Mouse (Mus musculus): ENCODE measurements at regions not wholly inside any gene's neighbourhood (a gene's known extent, or its start where the extent isn't known, plus 50 kb on each side); places are given as distances from the start of the nearest gene placed in this dataset.

DNA sequence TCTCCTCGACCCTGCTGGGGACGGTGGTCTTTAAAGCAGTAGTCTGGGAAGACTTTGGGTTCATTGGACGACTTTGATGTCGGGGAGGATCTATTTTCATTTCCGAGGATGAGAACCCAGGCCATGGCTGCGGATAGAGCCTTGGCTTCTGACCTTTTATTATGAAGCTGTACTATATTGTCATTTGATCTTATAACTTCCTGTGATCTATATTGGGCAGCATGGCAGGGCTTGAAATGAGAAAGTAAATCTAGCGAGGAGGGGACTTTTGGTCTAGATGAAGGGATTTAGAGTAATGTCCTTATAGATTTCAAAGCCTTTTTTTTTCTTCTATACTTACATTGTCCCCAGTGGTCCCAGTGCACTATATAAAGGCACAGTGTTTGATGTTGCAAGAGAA is 172.8 kb upstream of the Stt3b start:
- DNase-seq (ENCODE audit: low read depth, low spot score): no peak

DNA sequence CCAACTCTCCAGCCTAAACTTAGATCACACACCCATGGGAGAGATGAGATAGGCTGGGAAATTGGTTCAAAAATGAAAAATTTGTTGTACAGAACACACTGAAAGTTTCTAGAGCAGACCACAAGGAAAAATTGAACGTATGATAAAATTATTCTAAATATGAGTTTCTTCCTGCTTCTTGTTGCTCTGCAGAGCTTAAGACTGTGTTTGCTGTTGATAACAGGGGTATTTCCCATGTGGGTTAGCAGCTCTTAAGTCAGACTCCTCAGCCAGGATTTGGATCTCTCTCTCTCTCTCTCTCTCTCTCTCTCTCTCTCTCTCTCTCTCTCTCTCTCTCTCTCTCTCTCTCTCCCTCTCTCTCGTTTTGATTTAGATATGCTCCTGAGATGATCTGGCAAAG is 173.5 kb upstream of the Stt3b start:
- no peak for DNase-seq (ENCODE audit: low read depth, low spot score)

DNA sequence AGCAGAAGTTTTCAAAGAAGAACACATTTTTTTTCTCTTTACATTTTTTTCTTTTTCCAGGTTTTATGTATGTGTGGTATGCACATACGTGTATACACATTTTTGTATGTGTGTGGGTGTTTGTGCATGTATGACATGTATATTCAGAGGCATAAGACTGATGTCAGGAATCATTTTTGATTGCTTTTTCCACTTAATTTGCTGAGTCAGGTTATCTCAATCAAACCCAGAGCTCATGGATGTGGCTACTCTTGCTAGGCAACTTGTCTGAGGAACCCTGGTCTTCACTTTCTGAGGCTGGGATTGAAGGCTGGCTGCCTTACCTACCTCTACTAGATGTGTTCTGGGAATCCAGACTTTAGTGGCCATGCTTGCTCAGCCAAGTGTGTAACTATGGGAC is 174.2 kb upstream of the Stt3b start:
- no peak for DNase-seq (ENCODE audit: low read depth, low spot score)

DNA sequence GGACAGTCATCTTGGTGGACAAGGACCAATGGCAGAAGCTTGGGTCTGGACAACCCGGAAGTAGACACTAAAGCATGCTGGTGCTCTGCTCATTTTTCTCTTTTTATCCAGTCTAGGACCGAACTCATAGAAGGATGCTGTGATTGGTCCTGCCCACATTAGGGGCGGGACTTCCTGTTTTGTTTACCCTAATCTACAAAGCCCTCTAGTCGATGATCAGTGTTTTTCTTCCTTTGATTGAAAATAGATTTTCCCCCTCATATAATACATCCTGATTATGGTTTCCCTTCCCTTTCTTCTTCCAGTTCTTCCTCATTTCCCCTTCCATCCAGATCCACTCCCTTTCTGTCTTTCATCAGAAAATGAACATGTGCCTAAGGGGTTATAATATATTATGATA is 175.0 kb upstream of the Stt3b start:
- DNase-seq (ENCODE audit: low read depth, low spot score): no peak

DNA sequence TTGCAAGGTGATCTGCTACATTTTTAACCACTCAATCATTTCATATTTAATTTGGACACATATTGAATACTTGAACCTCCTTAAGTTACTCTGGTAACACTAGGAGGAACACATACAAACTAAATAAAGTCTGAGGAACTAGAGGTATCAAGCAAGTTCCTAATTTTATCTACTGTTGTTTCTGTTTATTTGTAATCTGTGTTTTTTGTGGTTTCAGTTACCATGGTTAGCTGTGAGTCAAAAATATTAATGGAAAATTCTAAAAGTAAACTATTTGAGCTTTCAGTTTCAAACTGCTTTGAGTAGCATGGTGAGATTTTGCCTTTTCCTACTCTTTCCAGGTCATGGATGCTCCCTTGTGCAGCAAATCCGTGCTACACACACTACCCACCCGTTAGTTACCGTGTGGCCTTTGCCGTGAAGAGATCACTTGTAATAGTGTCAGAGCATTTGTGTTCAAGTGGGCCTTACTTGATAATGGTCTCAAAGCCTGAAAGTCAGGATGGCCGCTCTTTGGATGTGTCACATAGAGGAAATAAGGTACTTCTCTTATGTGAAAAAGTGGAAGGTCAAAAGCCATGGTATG is 177.0 kb upstream of the Stt3b start:
- DNase-seq (ENCODE audit: low read depth, low spot score): no peak

DNA sequence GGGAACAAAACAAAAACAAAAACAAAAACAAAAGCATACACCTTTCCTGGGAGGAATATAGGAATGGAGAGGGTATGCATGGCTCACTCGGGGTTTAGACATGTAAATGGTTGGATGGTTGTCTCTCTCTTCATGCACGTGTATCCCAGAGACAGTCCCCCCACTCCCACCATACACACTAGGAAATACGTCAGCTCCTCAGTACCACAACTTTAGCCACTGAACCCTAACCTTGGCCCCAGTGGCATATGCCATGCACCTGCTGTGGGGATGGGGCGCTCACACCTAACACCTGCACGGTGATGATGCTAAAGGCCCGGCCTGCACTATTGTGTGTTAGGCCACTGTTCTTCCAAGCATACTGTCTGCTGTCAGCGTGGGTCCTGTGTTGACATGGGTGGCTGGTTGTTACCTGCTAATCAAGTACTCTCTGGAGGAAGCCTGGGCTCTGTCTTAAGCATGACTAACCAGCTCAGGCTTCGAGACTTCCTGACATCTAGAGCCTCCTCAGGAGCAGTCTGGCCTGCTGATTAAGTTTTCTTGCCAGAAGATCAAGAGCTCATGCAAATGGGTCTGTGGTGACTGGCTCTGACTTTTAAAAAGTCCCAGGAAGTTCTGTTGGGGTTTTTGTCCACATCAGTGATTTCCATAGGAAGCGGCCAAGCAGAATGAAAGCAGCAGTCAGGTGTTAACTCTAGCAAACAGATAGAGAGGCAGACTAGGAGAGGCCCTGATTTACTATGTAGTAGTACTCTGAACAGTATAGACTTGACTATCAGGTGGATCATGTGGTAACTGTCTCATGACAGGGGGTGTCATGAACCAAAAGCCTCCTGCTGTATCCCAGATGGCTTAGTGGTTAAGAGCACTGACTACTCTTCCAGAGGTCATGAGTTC is 178.9 kb upstream of the Stt3b start:
- DNase-seq (ENCODE audit: low read depth, low spot score): no peak

DNA sequence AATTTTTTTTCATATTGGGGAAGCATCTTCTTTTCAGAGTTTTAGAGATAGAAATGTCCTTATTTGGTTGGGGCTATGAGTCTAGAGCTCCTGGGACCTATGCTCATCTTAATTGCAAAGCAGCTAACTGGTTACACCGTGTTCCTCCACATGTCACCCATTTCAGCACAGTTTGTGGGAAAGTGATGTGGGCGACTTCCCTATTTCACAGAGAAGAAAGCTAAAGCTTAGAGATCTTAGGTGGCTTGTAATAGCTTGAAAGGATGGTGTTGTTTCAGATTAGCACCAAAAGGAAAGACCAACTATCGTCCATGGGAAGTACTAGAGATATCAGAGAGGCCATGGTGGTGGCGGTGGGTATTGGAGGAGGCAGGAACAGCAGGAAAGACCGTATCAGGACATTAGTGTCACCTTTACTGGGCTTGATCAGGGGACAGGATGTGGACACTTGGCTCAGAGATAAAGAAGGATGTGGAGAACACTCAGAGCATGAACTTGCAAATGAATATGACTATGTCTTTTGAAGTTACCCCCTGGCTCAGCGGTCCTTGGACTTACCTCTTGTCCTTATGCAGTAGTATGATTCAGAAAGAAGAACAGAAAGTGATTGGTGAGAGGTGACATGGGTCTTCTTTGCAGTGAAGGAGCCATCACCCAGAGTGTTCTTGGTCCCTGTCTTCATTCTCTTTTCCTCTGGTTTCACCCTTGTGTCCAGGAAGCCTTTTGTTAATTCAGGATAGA is 182.4 kb upstream of the Stt3b start:
- DNase-seq (ENCODE audit: low read depth, low spot score): no peak

DNA sequence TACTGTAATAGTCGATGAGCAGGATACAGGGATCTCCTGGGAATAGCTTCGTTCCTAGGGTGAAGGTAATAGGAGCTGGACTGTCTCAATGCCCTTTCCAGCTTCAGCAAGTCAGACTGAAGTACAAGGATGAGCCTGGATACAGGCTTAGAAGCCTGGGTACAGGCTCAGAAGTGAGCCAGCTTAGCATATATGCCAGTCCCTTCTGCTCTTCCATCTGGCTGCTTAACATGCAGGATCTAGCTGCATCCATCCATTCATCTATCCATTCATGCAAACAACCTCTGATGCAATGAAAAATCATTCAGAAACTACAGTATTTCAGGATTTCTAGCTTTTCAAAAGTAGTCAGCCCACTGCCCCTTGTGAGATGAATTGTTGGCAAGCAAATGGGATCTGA is 183.5 kb upstream of the Stt3b start:
- no peak for DNase-seq (ENCODE audit: low read depth, low spot score)

DNA sequence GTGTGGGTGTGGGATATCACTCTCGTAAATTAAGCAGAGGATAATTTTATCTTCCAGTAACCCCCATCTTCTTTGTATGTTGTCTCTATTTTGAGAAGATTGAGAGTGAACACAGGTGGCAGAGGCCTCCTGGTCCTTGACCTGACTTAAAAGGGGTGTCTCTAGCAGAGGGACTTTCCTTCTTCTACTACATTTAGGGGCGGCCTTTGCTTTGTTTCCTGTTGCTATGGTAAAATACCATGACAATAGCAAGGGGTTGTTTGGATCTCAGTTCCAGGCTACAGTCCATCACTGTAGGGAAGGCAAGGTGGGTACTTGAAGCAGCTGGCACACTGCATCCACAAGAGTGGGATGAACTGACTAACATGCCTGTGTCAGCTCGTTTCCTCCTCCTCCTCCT is 189.3 kb upstream of the Stt3b start:
- no peak for DNase-seq (ENCODE audit: low read depth, low spot score)

DNA sequence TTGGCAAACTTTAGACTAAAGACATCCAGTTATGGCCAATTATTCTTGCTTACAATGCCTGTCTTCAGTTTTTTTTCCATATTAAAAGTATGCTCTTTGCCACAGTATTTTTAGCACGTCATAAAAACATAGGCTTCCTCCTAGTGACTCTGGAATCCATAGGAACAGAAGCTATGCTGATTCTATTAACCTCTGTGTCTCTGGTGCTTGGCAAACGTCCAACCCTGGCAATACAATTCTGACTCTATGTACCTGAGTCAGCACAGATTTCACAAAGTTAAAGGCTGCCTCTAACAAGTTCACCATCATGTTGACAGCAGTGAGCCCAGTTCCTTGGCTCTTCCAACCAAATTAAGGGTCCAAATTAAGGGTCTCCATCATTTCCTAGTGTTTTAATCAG is 194.6 kb upstream of the Stt3b start:
- no peak for DNase-seq (ENCODE audit: low read depth, low spot score)

DNA sequence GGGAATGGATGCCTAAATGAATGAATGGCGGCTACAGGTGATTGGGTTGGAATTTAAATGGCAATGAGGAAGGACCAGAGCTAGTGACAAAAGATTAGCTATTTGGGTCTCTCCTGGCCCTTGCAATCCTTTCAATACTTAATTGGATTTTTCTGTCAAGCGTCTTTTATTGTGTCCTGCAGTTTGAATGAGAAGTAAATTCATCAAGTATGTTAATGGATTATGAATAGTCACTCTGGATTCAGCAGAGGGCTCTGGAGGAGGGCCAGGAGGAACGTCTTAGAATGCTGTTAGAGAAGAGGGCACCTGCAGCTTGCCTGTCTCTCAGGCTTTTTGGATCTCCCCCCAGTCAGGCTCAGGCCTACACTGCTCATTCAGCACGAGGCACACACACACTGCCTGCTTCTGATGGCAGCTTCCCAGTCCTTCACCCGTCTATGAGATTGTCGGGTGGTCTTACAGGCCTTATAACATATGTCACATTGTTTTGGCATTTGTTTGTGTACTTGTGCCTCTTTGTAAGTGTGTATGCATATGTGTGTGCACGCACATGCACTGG is 197.0 kb upstream of the Stt3b start:
- no peak for DNase-seq (ENCODE audit: low read depth, low spot score)

DNA sequence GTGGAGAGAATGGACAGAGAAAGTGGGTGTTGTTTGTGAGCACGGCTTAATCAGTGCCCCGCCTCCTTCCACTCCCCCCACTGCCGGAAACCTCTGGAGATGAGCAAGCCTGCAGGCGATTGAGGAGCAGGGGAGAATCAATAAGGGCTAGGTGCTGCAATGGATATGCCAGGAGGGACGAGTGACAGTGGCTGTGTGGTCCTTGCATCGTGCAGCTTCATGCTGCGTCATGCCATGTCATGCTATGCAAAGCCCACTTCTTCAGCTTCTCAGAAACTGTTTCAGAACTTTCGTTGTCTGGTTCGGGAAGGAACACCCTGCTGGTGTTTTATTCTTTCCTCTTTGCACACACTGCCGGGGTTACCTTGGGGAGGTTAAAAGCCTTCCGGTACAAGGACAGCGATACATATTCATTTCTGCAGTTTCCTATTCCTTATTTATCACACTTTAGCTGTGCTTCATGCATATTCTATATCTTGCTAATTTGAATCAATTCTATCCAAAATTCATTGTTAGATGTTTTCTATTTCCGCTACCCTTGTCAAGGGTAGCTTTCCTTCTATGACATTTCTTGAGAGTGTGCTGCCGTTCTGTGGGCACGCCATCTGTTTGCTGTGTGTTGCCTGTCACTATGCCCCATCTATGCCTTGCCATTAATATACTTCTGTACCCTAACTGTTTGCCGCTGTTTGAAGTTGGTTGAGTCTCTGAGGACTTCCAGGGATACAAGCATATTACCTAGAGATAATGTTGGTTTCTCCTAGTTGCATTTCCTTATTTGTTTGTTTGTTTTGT is 202.8 kb upstream of the Stt3b start:
- DNase-seq (ENCODE audit: low read depth, low spot score): no peak

DNA sequence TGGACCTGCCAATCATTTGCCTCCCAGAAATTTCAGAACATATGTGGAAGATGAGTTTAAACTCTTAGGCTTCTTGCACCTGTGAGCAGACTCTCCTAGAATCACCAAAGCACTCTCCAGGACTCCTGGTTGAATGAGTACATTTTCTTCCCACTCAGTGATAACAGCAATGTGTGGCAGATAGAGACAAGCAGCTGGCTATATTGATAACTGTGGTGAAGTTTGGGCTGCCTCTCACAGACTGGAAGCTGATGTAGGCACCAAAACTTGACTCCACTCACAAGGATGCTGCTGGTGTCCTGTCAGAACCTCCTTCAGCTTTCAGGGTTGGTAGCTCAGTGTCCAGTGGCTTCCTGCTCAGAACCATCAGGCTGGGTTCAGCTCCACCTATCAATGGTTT is 207.7 kb upstream of the Stt3b start:
- peak; percentile 33 for DNase-seq (ENCODE audit: low read depth, low spot score)

DNA sequence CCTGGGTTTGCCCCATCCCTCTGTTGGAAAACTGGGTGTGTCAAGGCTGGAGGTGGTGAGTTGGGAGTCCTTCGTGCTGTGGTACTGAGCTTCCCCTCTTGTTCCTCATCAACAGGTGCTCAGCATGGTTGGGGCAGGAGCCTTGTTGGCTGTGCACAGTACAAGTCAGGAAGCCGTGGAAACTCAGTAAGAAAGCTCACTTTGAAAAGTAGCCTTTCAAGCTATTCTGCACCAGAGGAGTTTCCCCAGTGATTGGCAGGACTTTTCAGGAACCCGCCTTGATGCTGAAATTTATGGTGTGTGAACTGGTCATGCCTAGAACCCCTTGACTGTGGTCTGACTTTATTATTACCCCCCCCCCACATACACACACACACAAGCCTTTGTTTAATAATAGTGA is 213.9 kb upstream of the Stt3b start:
- DNase-seq (ENCODE audit: low read depth, low spot score): no peak

DNA sequence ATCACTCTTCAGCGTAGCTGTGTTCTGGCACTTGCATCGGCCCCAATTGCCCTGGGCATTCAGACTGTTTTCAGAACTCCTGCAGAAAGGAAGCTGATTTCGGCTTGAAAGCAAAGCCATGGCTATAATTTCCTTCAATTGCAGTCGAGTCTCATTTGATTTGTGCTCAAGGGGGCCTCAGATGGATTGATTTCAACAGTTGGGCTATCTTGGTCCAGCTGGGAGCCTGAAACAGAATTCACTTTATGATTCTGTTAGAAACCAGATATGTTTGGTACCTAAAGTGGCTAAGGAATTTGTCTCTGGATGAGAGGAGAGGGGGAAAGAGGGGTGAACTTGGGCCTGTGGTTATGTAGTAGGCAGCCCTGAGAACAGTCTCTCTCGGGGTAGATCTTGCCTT is 214.4 kb upstream of the Stt3b start:
- DNase-seq (ENCODE audit: low read depth, low spot score): no peak

DNA sequence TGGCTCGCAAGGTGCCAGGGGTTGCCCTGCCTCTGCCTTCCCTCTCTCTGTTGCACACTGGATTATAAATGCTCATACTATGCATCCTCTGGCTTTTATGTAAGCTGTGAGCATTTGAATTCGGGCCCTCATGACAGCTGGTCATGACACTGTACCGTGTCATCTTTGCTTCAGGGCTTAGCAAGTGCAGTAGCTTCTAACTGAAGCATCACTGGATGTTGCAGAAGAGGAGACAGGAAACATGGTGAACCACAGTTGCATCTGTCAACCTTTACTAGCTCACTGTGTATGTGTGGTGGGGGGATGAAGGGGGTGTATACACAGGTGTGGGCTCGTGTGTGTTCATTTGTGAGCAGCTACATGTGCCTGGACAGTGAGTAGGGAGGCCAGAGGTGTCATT is 216.1 kb upstream of the Stt3b start:
- DNase-seq (ENCODE audit: low read depth, low spot score): no peak

DNA sequence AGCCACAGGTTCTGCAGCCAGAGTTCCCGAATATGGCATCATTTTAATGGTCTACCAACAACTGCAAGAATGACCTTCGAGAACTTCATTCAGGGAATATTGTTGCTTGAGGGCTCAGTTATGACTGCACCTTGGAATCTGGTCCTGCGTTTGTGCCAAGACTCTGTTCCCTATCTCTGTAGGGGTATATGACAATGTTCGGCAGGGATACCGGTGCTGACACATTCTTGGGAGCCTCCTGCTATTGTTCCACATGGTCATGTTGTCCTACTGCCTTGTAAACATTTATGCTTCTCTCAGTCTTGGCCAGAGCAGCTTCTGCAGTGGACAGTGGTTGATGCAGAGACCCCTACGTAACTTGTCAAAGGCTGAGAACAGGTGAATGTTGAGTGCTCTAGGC is 216.8 kb upstream of the Stt3b start:
- no peak for DNase-seq (ENCODE audit: low read depth, low spot score)

DNA sequence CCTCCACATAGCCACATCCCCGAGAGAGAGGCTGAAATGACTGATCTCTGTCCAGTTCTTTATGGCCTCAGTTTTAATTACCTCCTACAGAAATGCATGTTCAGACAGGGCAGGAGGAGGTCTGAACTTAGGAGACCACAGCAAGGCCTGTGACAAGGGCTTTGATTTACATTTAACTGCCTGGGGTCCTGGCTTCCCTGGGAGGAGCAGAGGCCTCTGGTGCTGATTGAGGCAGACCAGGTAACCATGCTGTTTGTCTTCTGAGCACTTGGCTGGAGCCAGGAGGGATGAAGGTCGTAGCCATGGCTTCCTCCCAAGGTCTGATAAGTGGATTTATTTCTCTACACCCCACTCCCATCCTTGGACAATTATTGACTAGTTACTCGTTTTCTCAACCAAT is 224.0 kb upstream of the Stt3b start:
- DNase-seq (ENCODE audit: low read depth, low spot score): no peak

DNA sequence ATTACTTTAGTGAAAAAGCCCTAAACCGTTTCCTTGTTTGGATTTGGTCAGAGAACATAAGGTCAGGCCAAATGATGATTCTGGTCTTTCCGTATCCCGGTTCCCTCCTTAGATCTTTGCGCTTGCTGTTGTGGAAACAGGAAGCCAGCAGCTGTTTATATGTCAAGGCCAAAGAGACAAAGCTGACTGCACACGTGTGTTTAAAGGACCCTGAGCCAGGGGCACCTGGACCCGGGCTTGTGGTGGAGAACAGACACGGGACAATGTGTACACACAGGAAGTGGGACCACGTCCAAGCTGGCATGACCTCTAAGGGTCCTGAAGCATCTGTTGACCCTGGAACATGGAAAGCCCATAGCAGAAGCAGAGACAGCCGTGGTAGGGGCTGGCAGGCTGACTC is 233.4 kb upstream of the Stt3b start:
- no peak for DNase-seq (ENCODE audit: low read depth, low spot score)

DNA sequence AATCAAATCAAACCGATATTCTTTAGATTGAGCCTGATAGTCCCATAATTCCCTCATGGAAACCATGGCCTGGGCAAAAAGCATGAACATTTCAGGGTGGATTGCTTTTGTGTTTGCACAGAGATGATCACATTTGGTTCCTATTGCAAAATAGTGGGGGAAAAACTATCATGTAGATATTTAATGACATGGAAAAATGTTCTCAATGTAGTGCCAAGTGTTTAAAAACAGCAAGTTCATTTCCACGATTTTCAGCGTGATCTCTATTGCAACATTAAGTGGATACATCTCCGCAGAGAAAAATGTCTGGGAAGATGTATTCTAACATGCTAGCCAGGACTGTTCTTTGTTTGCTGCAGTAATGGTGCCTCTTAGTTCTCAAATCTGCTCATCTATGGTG is 235.0 kb upstream of the Stt3b start:
- DNase-seq (ENCODE audit: low read depth, low spot score): no peak

DNA sequence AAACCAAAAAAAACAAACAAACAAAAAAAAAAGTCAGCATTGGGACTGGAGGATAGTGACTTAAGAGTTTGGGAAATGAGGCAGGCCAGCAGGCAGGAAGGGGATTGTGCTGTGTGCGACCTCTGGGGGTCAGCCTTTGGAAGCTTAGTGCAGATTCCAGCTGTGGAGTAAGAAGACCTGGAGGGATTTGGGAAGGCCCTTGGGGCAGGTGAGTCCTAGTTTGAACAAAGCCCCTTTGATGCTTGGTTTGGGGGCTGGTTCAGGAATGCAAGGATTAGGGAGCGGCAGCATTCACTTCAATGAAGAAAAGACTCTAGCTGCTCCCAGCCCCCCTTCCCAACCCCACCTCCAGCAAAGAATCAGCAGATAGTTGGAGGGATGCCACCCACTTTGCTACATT is 235.6 kb upstream of the Stt3b start:
- DNase-seq (ENCODE audit: low read depth, low spot score): no peak

All from c-Kit-negative CD71-positive TER-119-positive erythroid progenitor cells, embryonic 14.5 days (primary cell).